Mouse (Mus musculus): Measurements from ENCODE around the gene Rcc2.

Rcc2 gene

GRCm38 (mm10) chr4:140688044-140688825 is 12.1 kb upstream of the Rcc2 start:
- DNase-seq = no peak

DNA sequence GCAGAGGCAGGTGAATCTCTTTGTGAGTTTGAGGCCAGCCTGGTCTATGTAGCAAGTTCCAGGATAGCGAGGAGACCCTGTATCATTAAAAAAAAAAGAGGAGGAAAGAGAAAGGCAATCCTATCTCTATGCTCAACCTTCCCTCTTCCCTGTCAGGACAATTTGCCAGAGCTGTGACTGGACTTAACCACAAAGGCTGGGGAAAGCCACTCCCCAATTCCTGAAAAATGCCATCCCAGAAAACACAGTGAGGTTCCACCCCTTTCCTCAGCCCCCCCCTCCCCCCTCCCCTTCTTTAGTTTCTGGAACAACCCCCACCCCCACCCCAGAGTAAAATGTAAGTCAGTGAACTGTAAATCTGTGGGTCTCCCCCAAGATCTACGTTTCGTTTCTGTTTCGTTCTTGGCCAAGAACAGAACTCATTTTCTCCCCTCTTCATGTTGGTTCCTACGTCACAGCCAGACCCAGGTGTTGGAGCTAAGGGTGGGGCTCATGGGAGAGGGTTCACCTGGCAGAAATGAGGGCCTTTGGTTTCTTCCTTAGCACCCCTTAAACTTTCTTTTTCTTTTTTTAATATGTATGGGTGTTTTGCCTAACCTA is 11.4 kb upstream of the Rcc2 start:
- DNase-seq = no peak

DNA sequence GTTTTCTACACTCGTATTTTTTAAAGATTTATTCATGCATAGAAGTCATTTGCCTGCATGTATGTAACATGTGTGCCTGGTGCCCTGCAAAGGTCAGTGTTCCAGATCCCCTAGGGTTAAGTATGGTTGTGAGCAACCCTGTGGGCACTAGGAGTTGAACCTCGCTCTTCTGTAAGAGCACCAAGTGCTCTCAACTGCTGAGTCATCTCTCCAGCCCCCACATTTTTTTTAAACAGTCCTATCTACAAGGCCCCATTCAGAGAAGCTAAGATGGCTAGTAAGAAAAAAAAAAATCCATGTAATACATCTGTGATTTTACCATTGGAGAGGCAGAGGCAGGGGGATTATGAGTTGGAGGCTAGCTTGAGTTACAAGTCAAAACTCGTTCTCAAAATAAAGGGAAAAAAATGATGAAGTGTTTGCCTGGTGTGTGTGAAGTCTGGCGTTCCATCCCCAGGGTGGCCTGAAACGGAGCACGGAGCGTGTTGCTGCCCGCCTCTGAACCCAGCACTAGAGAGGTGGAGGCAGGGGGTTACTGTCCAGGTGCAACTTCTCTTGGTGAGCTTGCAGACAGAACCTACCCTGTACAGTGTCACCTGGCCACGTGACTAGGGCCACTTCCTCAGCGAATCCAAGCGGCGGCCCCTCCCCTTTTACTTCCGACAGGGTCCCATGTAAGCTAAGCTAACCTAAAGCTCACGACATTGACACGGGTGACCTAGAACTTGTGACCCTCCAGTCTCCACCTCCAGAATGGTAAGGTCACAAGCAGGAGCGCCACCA is 10.3 kb upstream of the Rcc2 start:
- no peak for DNase-seq

GRCm38 (mm10) chr4:140691481-140691880 is 8.9 kb upstream of the Rcc2 start:
- no peak for DNase-seq

DNA sequence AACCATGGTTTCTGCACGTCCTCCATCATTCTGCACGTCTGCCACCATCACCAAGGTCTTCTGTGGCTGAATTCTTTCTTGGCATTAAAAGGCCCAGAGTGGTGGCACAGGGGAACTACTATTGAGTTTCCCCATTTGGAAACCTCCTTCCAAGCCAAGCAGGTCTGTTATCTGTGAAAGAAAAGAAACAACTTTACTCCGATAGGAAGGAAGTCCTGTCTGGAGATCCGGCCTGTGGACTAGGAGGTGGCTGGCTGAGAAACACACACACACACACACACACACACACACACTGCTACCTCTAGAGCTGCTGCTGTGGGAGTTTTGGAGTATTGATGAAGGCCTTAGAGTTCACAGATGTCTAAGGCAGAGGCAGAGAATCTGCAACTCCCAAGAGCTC is 6.8 kb upstream of the Rcc2 start:
- no peak for DNase-seq

- DNase-seq = no peak
These were observed 5.7 kb upstream of the Rcc2 start for GRCm38 (mm10) chr4:140694551-140695060.

GRCm38 (mm10) chr4:140695146-140695545 is 5.2 kb upstream of the Rcc2 start:
- DNase-seq = no peak

DNA sequence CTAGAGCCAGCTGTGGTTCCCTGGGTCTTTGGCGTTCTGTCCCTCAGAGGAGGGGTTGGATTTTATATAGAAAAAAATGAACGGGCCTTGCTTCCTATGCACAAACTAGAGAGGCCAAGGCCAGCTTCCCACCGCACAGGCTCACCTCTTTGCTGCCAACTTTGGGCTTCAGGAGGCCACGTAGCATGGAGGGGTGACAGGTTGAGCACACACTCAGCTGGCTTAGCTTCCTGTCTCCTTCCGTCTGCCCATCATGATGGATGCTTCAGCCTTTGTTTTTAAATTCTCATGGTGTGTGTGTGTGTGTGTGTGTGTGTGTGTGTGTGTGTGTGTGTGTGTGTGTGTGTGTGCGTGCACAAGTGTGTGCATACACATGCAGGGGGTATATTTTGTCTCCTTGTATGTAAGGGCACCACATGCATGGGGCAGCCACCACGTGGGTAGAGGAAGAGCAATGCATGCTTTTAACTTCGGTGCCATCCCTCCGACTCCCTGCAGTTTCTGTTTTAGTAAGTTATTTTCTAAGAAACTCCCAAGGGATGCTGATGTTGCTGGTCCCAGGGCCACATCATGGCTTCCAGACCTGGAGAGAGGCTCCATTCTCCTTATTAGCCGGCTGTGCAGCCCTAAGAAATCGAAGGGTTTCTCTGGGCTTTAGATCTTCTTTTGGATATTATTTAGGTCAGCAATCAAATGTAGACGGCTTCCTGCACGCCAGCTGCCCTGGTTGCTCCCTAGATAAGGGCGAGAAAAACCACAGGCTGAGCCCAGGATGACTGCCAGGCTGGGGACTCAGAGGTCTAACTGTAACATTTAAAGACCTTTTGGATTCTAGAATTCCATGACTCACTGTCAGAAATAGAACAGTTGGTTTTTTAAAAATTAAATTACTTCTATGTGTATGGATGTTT is 4.4 kb upstream of the Rcc2 start:
- DNase-seq = no peak

DNA sequence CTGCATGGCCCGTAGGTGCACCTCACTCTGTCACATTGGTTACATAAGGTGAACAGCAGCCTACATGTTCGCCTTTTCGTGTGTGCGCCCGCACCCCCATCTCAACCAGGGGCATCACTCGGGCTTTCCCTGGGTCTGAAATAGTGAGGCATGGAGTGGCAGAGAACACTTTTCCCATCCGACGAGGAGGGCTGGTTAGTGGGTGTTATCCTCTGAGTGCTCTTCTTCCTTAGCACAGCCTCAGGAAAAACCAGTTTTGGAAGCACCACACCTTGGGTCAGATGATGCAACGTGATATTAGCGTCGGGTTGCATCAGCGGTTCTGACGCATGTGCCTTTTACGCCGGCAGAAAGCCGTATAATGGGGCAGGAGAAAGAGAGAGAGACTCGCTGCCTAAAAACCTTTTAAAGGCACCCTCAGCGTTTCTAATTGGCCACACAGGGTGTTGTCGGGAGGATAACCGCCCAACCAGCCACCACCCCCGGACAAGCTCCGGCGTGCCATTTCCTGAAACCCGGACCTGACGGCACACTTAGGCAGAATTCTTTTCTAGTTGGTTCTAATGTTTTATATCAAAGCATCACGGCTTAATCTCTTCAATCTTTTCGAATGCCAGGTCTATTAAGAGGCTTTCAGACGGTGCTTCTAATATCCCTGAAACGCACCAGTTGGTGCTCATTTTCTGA is 757 bp upstream of the Rcc2 start:
- DNase-seq = peak; percentile 84

DNA sequence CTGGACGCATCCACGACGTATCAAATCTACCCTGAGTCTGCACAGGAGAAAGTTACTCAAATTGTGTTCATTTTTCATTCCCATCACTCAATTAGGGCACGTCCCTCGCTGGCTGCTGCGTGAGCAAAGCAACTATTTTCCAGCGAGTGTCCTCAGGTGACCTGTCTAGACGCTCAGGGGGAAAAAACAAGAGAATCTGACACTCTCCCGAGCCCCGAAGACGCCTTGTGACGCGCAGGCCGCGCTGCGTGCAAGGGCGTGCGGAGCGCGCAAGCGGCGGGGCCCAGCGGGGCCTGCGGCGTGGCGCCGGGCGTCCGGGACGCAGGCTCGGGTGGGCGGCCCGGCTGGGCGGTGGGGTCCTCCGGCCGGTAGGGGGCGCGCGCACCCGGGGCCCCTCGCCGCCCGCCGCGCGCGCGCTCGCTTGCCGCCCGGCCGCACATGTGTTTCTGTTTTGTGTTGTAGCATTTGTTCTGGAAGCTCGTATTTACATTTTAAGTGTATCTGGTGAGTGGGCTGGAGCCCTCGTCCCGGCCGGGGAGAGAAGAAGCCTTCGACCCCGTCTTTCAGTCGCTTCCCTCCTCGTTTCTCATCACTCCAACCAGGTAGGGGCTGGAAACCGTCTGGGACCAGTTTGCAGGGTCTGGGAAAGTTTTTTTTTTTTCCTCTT is 841 bp downstream of the Rcc2 start:
- peak; percentile 78 for DNase-seq

- DNase-seq = peak; percentile 32
These were observed 1.6 kb downstream of the Rcc2 start for GRCm38 (mm10) chr4:140701716-140702561.

DNA sequence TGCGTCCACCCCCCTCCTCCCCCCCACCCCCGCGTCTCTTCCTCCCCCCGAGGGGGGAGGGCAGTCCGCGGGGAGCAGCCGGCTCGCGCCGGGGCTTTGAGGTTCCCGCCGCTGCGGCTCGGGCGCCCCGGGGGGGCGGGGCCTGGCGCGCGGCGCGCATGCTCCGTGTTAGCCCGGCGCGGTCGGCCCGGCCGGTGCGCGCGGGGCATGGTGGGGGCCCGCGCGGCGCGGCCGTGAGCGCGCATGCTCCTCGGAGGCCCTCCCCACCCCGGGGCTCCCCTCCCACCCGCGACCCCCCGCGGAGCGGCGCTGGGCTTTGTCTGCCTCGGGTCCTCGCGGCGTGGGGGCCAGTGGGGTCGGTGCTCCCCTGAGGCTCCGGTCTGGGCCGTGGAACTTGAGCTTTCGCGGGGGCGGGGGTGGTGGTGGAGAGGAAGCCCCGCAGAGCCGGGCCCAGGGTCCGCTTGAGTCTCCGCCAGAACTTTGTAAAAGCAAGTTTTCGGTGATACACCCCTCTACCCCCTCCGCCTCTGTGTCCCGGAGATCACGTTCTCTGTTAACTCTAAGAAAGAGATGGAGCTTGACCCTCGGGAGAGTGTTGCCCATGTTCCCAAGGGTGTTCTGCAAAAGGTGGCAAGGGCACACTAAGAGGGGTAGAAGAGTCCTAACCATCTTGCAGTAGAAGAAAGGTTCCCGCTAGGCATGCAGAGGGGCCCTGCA is 2.4 kb downstream of the Rcc2 start:
- peak; percentile 85 for DNase-seq

- DNase-seq = no peak
These were observed 3.3 kb downstream of the Rcc2 start for GRCm38 (mm10) chr4:140703636-140704035.

DNA sequence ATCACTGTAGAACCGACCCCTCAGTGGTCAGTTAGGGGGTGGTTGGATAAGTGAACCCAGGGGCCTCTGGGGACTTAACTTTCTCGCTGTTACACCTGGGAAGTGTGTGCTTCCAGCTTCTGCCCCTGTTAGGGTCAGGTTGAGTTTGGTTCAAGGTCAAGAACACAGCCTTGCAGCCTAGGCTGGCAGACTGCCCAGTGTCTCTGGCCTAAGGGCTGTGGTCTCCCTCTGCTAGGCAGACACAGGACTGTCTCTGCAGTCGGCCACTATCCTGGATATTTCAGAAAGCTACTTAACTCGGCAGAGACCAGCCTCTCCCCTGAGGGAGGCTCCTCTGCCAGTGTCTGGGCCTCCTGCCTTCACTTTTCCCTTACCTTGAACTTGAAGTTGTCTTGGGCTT is 3.8 kb downstream of the Rcc2 start:
- DNase-seq = no peak

DNA sequence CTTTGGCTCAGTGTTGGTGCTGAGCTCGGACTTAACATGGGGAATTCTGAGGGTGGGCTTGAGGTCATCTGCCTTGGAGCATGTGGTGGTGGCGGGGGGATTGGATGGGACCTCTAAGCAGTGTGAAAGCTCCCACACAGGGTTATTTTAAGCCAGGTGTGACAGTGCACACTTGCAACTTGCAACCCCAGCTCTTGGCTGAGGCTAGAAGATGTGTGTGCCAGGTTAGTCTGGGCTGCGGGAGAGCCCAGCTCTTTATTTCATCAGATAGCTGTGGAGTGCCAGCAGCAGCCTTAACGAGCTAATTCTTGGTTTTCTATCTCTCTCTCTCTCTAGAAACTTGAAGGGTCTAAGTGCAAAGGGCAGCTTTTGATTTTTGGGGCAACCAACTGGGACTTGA is 7.3 kb downstream of the Rcc2 start:
- no peak for DNase-seq

- no peak for DNase-seq
These were observed 8.1 kb downstream of the Rcc2 start for GRCm38 (mm10) chr4:140708297-140708927.

DNA sequence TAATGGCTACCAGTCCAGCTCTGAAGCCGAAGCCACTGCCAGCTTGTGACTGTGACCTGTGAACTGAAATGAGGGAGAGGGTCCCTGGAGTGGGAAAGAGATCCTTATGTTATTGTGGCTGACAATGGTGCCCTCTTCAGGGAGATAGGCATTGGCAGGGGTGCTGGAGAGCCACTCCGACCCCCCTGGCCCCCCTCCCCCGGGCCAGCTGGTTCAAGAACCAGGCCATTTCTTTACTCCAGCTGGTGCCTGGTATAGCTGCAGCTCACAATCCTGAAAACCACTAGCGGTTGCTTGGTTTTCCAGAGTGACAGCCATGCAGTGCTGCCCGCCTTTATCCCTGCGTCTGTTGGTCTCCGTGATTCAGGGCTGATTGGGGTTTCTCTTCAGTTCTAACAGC is 8.8 kb downstream of the Rcc2 start:
- DNase-seq = no peak

- DNase-seq = no peak
These were observed 9.3 kb downstream of the Rcc2 start for GRCm38 (mm10) chr4:140709617-140710016.

DNA sequence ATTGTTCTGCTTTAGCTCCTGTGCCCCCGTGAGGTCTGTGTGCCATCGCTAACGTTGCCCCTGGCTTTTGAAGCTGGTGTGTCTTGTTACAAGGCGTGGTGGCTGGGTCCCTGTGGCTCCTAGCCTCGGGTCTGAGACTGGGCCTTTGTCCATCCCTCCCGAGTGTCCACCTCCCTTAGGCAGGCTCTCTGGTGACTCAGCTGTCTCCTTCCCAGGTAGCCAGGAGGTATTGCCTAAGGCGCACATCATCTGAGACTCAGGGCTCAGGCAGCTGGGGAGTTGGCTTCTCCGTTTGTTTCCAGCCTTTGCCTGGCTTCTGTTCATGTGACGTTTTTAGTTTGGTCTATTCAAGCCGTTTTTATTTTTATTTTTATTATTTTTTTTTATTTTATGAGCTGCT is 10.4 kb downstream of the Rcc2 start:
- no peak for DNase-seq
